19 mouse cellular contexts compared by ENCODE assay signal in the genomic region with DNA sequence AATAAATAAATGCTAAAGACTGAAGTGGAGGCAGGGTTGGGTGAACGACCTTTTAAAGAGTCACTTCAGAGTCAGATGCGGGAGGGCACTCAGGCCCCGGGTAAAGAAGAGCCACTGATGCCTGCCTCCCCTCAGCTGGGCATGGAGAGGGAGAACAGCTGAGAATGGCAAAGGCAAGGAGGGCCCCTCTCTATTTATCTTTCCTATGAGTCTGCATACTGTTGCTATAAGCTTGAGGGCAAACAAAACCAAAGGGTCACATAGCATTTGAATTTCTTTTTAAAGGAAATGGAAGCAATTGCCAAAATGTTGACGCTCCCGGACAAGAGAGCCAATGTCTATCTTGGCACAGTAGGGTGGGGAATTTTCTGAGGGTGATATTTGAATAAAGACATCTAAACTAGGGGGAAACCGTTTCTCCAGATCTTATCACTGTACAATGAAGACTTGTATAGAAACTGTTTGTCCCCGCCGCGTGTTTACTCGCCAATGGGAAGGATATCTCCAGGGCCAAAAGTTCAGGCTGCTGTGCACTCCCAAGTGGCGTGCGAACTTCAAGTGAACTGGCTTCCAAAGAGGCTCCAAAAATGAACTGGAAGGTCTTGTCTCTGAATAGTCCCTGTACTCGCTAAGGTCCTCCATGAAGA. TPM values are rescaled to one million over a fixed set of nuclear protein-coding genes. Genes with fewer than 3 reads are reported as not detected.
DNase-seq lines count a peak whose midpoint lies in the region; ATAC-seq and TF ChIP-seq lines count a peak whose summit lies in the region.
"Had no signal": no experiment of that assay in that cellular context is flagged by ENCODE, and none has a peak within 500 bp of the region (broad histone marks: within the 10 kb centered on the region; RNA-seq: fewer than 3 reads in every experiment).

No protein-coding gene starts in this region.

- no peak for TF ChIP-seq CTCF in lung, adult 2 months (IDR thresholded peaks at IDR 0.05; ENCODE audit: insufficient read depth, low read length)

- no peak for TF ChIP-seq POLR2A in lung, adult 2 months (IDR thresholded peaks at IDR 0.05; ENCODE audit: borderline replicate concordance, extremely low read depth, low read depth, low read length)

- DNase-seq in embryonic facial prominence, embryonic 10.5 days (ENCODE audit: low spot score), result no peak
- DNase-seq in kidney, adult 9 months, result peak; percentile 26
- no peak for DNase-seq in kidney, adult 18-20 months
- peak; percentile 66 to 81 for DNase-seq in lung, adult 18-20 months
- no peak for DNase-seq in lung, adult 2 months
- no peak for DNase-seq in MN1 (ENCODE audit: low spot score)
- DNase-seq in embryo, embryonic 11 days, result no peak
- DNase-seq: adrenal gland, postnatal 10 days; cerebellum, adult 9-11 months; right cerebral cortex, postnatal 14 days; thymus, adult 18-20 months had no signal

- H3K4me2 ChIP-seq in embryonic facial prominence, embryonic 13.5 days, result no peak overlapping the region
- H3K4me2 ChIP-seq: hindbrain, embryonic 13.5 days; limb, embryonic 12.5 days; liver, embryonic 15.5 days; midbrain, embryonic 15.5 days; neural tube, embryonic 15.5 days had no signal

- H3K9me3 ChIP-seq in embryonic facial prominence, embryonic 13.5 days, result no peaks in the 10 kb centered on the region
- H3K9me3 ChIP-seq in embryonic facial prominence, embryonic 10.5 days, result no peaks in the 10 kb centered on the region
- H3K9me3 ChIP-seq: hindbrain, embryonic 13.5 days; limb, embryonic 12.5 days; liver, embryonic 15.5 days; midbrain, embryonic 15.5 days; neural tube, embryonic 15.5 days had no signal

- no peaks in the 10 kb centered on the region for H3K27me3 ChIP-seq in embryonic facial prominence, embryonic 13.5 days
- H3K27me3 ChIP-seq in embryonic facial prominence, embryonic 10.5 days (replicated peaks; ENCODE audit: low read depth, poor library complexity, severe bottlenecking), result no peaks in the 10 kb centered on the region
- H3K27me3 ChIP-seq: hindbrain, embryonic 13.5 days; limb, embryonic 12.5 days; liver, embryonic 15.5 days; midbrain, embryonic 15.5 days; neural tube, embryonic 15.5 days; Patski had no signal

- 72% methylated on average over 13 of the region's 13 CpGs for WGBS in embryonic facial prominence, embryonic 13.5 days
- 83% methylated on average over 13 of the region's 13 CpGs for WGBS in embryonic facial prominence, embryonic 10.5 days
- 17% methylated on average over 13 of the region's 13 CpGs for WGBS in lung, adult 2 months

- no peak overlapping the region for H3K9ac ChIP-seq in embryonic facial prominence, embryonic 13.5 days
- H3K9ac ChIP-seq: hindbrain, embryonic 13.5 days; limb, embryonic 12.5 days; liver, embryonic 15.5 days; midbrain, embryonic 15.5 days; neural tube, embryonic 15.5 days had no signal

- no peak for ATAC-seq in embryonic facial prominence, embryonic 13.5 days (ENCODE audit: insufficient number of reproducible peaks, insufficient read depth, low FRiP score, low TSS enrichment, low read depth)
- ATAC-seq: inflammation-experienced regulatory T-cells, adult 6 months; midbrain, embryonic 15.5 days; Patski had no signal

- H3K4me1 ChIP-seq in embryonic facial prominence, embryonic 13.5 days, result peaks cover 12% of the 10 kb centered on the region
- H3K4me1 ChIP-seq in embryonic facial prominence, embryonic 10.5 days, result peaks cover 20% of the 10 kb centered on the region
- H3K4me1 ChIP-seq in lung, adult 2 months (ENCODE audit: control insufficient read depth, insufficient read depth, low read length), result peaks cover 28% of the 10 kb centered on the region
- H3K4me1 ChIP-seq: hindbrain, embryonic 13.5 days; liver, embryonic 15.5 days; midbrain, embryonic 15.5 days; neural tube, embryonic 15.5 days had no signal

- peak overlapping the region; percentile 28; the same call in 1 of the 2 replicates for H3K27ac ChIP-seq in embryonic facial prominence, embryonic 13.5 days
- no peak overlapping the region for H3K27ac ChIP-seq in embryonic facial prominence, embryonic 10.5 days (replicated peaks)
- H3K27ac ChIP-seq: hindbrain, embryonic 13.5 days; limb, embryonic 12.5 days; liver, embryonic 15.5 days; midbrain, embryonic 15.5 days; neural tube, embryonic 15.5 days had no signal

- no peak overlapping the region for H3K4me3 ChIP-seq in embryonic facial prominence, embryonic 13.5 days
- no peak overlapping the region for H3K4me3 ChIP-seq in embryonic facial prominence, embryonic 10.5 days
- H3K4me3 ChIP-seq in lung, adult 2 months (replicated peaks; ENCODE audit: extremely low read depth, low read depth, low read length), result no peak overlapping the region
- H3K4me3 ChIP-seq: hindbrain, embryonic 13.5 days; limb, embryonic 12.5 days; liver, embryonic 15.5 days; midbrain, embryonic 15.5 days; neural tube, embryonic 15.5 days had no signal

- H3K36me3 ChIP-seq in embryonic facial prominence, embryonic 13.5 days, result no peaks in the 10 kb centered on the region
- no peaks in the 10 kb centered on the region for H3K36me3 ChIP-seq in embryonic facial prominence, embryonic 10.5 days (replicated peaks)
- H3K36me3 ChIP-seq: hindbrain, embryonic 13.5 days; liver, embryonic 15.5 days; midbrain, embryonic 15.5 days had no signal

RNA-seq across cellular contexts. Expression of a gene that starts 10.1 kb away (rescaled TPM):
- 0.44 and 0.51 TPM in 2 replicates for polyA plus RNA-seq in embryonic facial prominence, embryonic 13.5 days (2015; fragmentation: Nextera tagmentation; extraction: Ambion mirVana)
- 0.10 and 0.29 TPM in 2 replicates for polyA plus RNA-seq in embryonic facial prominence, embryonic 10.5 days (2016; fragmentation: Nextera tagmentation; extraction: Ambion mirVana)
- polyA plus RNA-seq in lung, adult 2 months (2012; rRNA removed), result 0.30 and 0.37 TPM in 2 replicates
- polyA plus RNA-seq: liver, embryonic 15.5 days; Patski had no signal

Comparison
In these comparisons a context has a peak if more than half of its experiments do, and no peak if none do; other contexts are left out.
1. DNase-seq: peak in kidney, adult 9 months (single experiment) and lung, adult 18-20 months (2 of 2); none in embryonic facial prominence, embryonic 10.5 days (single experiment), kidney, adult 18-20 months (single experiment), lung, adult 2 months (single experiment), MN1 (single experiment) and embryo, embryonic 11 days (single experiment).